Mouse (Mus musculus) embryonic fibroblast, embryonic 13.5 days (primary cell): ENCODE data around the gene Fggy.

Experiments
- CTCF ChIP-seq: IDR thresholded peaks from 2 replicates; pipeline ENCODE4 v1.5.1; 2011; ENCODE audit warnings: mild to moderate bottlenecking, control low read depth, low read length, moderate library complexity, borderline replicate concordance; ENCODE audit not compliant: insufficient read depth
- POLR2A ChIP-seq: IDR thresholded peaks from 2 replicates; pipeline ENCODE4 v1.6.1; 2011; ENCODE audit warnings: low read depth, mild to moderate bottlenecking, control low read depth, low read length, moderate library complexity

DNA sequence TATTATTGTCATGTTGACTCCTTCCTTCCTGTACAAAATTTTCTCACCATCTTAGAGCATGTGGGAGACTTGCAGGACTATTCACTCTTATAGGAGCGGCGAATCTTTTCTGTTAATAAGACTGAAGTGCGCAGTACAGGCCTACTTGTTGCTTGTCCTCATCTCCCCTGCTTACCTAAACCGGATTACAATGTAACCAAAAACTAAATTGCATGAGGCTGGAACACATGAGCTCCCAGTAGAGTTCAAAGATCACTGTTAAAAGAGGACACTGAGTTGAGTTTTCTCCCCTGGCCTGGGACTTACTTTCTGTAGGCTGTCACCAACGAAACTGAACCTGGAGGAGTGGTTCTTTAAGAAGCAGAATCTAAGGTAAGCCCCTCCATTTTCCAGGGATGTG is 21.9 kb downstream of the Fggy start:
- TF ChIP-seq CTCF (no peak), POLR2A (no peak)
